In genomic region chr5:151125985-151126607, GRCm38 (mm10) we compare ENCODE assay signal across 10 mouse cellular contexts.
DNase-seq lines count a peak whose midpoint lies in the region; ATAC-seq and TF ChIP-seq lines count a peak whose summit lies in the region.
"Had no signal": no experiment of that assay in that cellular context is flagged by ENCODE, and none has a peak within 500 bp of the region (broad histone marks: within the 10 kb centered on the region; RNA-seq: fewer than 3 reads in every experiment).

No protein-coding gene starts in this region.

- H3K4me1 ChIP-seq in neural tube, embryonic 12.5 days, result peaks cover 5% of the 10 kb centered on the region; the same call in 1 of the 2 replicates
- H3K4me1 ChIP-seq in limb, embryonic 12.5 days (replicated peaks), result peaks cover 25% of the 10 kb centered on the region
- no peaks in the 10 kb centered on the region for H3K4me1 ChIP-seq in stomach, postnatal 0 days (replicated peaks; ENCODE audit: control insufficient read depth, insufficient read depth)

- no peaks in the 10 kb centered on the region for H3K27me3 ChIP-seq in neural tube, embryonic 12.5 days (replicated peaks)
- no peaks in the 10 kb centered on the region for H3K27me3 ChIP-seq in limb, embryonic 12.5 days
- no peaks in the 10 kb centered on the region for H3K27me3 ChIP-seq in stomach, postnatal 0 days (ENCODE audit: control insufficient read depth, insufficient read depth, low read length)

- H3K4me2 ChIP-seq in neural tube, embryonic 12.5 days (replicated peaks), result peak overlapping the region; percentile 25; the same call in 1 of the 2 replicates
- H3K4me2 ChIP-seq in limb, embryonic 12.5 days, result peak overlapping the region; percentile 27
- peak overlapping the region; percentile 53 for H3K4me2 ChIP-seq in stomach, postnatal 0 days (replicated peaks; ENCODE audit: low read depth)
- H3K4me2 ChIP-seq: midbrain, embryonic 11.5 days had no signal

- no peak overlapping the region for H3K4me3 ChIP-seq in neural tube, embryonic 12.5 days
- 0 out of 2 replicates have a peak overlapping the region, but pooled peaks have one; percentile 1 for H3K4me3 ChIP-seq in limb, embryonic 12.5 days (replicated peaks)
- H3K4me3 ChIP-seq in stomach, postnatal 0 days (ENCODE audit: low read depth, low read length), result peak overlapping the region; percentile 44

- TF ChIP-seq EP300 in stomach, postnatal 0 days (optimal IDR thresholded peaks at IDR 0.05), result no peak

- DNase-seq in heart, adult 11 months, result peak; percentile 92
- no peak for DNase-seq in heart, adult 8-10 months (ENCODE audit: low spot score)
- no peak for DNase-seq in neural tube, embryonic 10.5 days (ENCODE audit: extremely low spot score, low spot score)
- no peak for DNase-seq in stomach, postnatal 0 days (ENCODE audit: low spot score)
- no peak for DNase-seq in cerebellum, postnatal 25 days
- DNase-seq in adrenal gland, adult 2 months, result no peak
- DNase-seq: layer of hippocampus, postnatal 36 days had no signal

- no peaks in the 10 kb centered on the region for H3K9me3 ChIP-seq in neural tube, embryonic 12.5 days
- H3K9me3 ChIP-seq in limb, embryonic 12.5 days, result no peaks in the 10 kb centered on the region
- no peaks in the 10 kb centered on the region for H3K9me3 ChIP-seq in stomach, postnatal 0 days (ENCODE audit: control insufficient read depth, low read length)

- 49% methylated on average over 6 of the region's 6 CpGs for WGBS in neural tube, embryonic 12.5 days
- WGBS in limb, embryonic 12.5 days, result 27% methylated on average over 6 of the region's 6 CpGs
- WGBS in stomach, postnatal 0 days, result 29% methylated on average over 6 of the region's 6 CpGs

- ATAC-seq in neural tube, embryonic 12.5 days (ENCODE audit: low FRiP score, low read depth), result 0 out of 2 replicates have a peak, but pooled peaks have one; percentile 37
- peak; percentile 66; the same call in 1 of the 2 replicates for ATAC-seq in limb, embryonic 12.5 days (ENCODE audit: insufficient number of reproducible peaks, insufficient read depth, low FRiP score, low TSS enrichment, low read depth)
- ATAC-seq in stomach, postnatal 0 days (ENCODE audit: low FRiP score, low TSS enrichment), result peak; percentile 45; the same call in 1 of the 2 replicates

- no peaks in the 10 kb centered on the region for H3K36me3 ChIP-seq in neural tube, embryonic 12.5 days
- H3K36me3 ChIP-seq in limb, embryonic 12.5 days, result no peaks in the 10 kb centered on the region
- no peaks in the 10 kb centered on the region for H3K36me3 ChIP-seq in stomach, postnatal 0 days (ENCODE audit: control insufficient read depth, insufficient read depth, low read length)

- no peak overlapping the region for H3K27ac ChIP-seq in neural tube, embryonic 12.5 days
- peak overlapping the region; percentile 46 for H3K27ac ChIP-seq in limb, embryonic 12.5 days
- peak overlapping the region; percentile 84 for H3K27ac ChIP-seq in stomach, postnatal 0 days (replicated peaks)

- no peak for TF ChIP-seq CTCF in stomach, postnatal 0 days (IDR thresholded peaks at IDR 0.05; ENCODE audit: low read depth)

- H3K9ac ChIP-seq in neural tube, embryonic 12.5 days, result no peak overlapping the region
- no peak overlapping the region for H3K9ac ChIP-seq in limb, embryonic 12.5 days (replicated peaks)
- H3K9ac ChIP-seq in stomach, postnatal 0 days (ENCODE audit: low read length), result peak overlapping the region; percentile 60; the same call in 1 of the 2 replicates
